Mouse (Mus musculus) colon, adult 2 months (tissue): Measurements from ENCODE around the gene Lgals1. TPM values are rescaled to one million over a fixed set of nuclear protein-coding genes. Genes with fewer than 3 reads are reported as not detected.

Experiments used
- polyA plus RNA-seq: library from polyadenylated mRNA; depleted of rRNA; stranded (reverse); fragments of >200 nt; gene quantifications from 2 replicates; pipeline ENCODE4 v1.2.3, GENCODE M21; 2012; rRNA removed

The Lgals1 gene
- polyA plus RNA-seq, result 219 and 244 TPM in 2 replicates

GRCm38 (mm10) chr15:78926021-78926919, at the start of gene Lgals1:
TSS of gene Lgals1 (plus strand) at chr15:78926725.

GRCm38 (mm10) chr15:78876991-78877809, 49.3 kb upstream of the Lgals1 start, which contains the start of gene Gga1:
TSS of gene Gga1 (plus strand) at chr15:78877190.

GRCm38 (mm10) chr15:78899409-78899739, 27.2 kb upstream of the Lgals1 start, which contains the start of gene Gm49510:
TSS of gene Gm49510 (plus strand) at chr15:78899667.

GRCm38 (mm10) chr15:78899740-78900584, 26.6 kb upstream of the Lgals1 start, which contains the start of gene Sh3bp1:
TSS of gene Sh3bp1 (plus strand) at chr15:78899768.

GRCm38 (mm10) chr15:78913632-78914090, 12.9 kb upstream of the Lgals1 start, which contains the start of gene Pdxp:
TSS of gene Pdxp (plus strand) at chr15:78913919.

GRCm38 (mm10) chr15:78934784-78935320, 8.3 kb downstream of the Lgals1 start, which contains the start of gene Nol12:
TSS of gene Nol12 (plus strand) at chr15:78934933.

GRCm38 (mm10) chr15:78947657-78948056, 21.1 kb downstream of the Lgals1 start, which contains the start of gene Triobp:
TSS of gene Triobp (plus strand) at chr15:78947724.

Other genes starting within 250 kb of the Lgals1 start
- gene Elfn2, start 208.0 kb upstream of the Lgals1 start, polyA plus RNA-seq, result 2.5 and 2.7 TPM in 2 replicates
- 7.6 and 8.6 TPM in 2 replicates for gene Mfng, start 153.2 kb upstream of the Lgals1 start, polyA plus RNA-seq
- 45.0 and 60.9 TPM in 2 replicates for gene Card10, start 123.7 kb upstream of the Lgals1 start, polyA plus RNA-seq
- gene Cdc42ep1, start 84.1 kb upstream of the Lgals1 start, polyA plus RNA-seq, result 54.3 and 54.8 TPM in 2 replicates
- gene Lgals2, start 71.2 kb upstream of the Lgals1 start, polyA plus RNA-seq, result 1.9 and 6.0 TPM in 2 replicates
- 109 and 116 TPM in 2 replicates for gene Gga1, start 49.5 kb upstream of the Lgals1 start, polyA plus RNA-seq
- gene Gm49510, start 27.1 kb upstream of the Lgals1 start, polyA plus RNA-seq, result 0.06 TPM in 1 of 2 replicates, not detected in the other
- gene Sh3bp1, start 27.0 kb upstream of the Lgals1 start, polyA plus RNA-seq, result 42.6 and 48.1 TPM in 2 replicates
- gene Pdxp, start 12.8 kb upstream of the Lgals1 start, polyA plus RNA-seq, result 5.3 and 6.6 TPM in 2 replicates
- 15.3 and 19.0 TPM in 2 replicates for gene Nol12, start 8.2 kb downstream of the Lgals1 start, polyA plus RNA-seq
- 68.7 and 72.3 TPM in 2 replicates for gene Triobp, start 21.0 kb downstream of the Lgals1 start, polyA plus RNA-seq
- gene H1f0, start 101.7 kb downstream of the Lgals1 start, polyA plus RNA-seq, result 248 and 259 TPM in 2 replicates
- 1.4 and 1.6 TPM in 2 replicates for gene Galr3, start 115.2 kb downstream of the Lgals1 start, polyA plus RNA-seq
- gene Ankrd54, start 136.2 kb downstream of the Lgals1 start, polyA plus RNA-seq, result 64.5 and 65.7 TPM in 2 replicates
- gene Eif3l, start 148.5 kb downstream of the Lgals1 start, polyA plus RNA-seq, result 132 and 153 TPM in 2 replicates
- 22.2 and 23.4 TPM in 2 replicates for gene Micall1, start 182.2 kb downstream of the Lgals1 start, polyA plus RNA-seq
- gene Polr2f, start 214.3 kb downstream of the Lgals1 start, polyA plus RNA-seq, result 44.7 and 62.6 TPM in 2 replicates
- 2.0 and 4.5 TPM in 2 replicates for gene 1700088E04Rik, start 214.5 kb downstream of the Lgals1 start, polyA plus RNA-seq
- 9.8 and 10.4 TPM in 2 replicates for gene Sox10, start 238.5 kb downstream of the Lgals1 start, polyA plus RNA-seq